Mouse (Mus musculus) CH12F3 (cell line): Measurements from ENCODE around the gene Celf6.

Source experiments
- in situ Hi-C: fragments of 300-500 bp; cut with MboI; formaldehyde crosslinking; loops from 2 replicates; pipeline ENCODE4 v1.14.3; 2020; ENCODE audit warnings: low sequenced_read_pairs

Gene Celf6

GRCm38 (mm10) chr9:59584871-59585308, 7.2 kb downstream of the Celf6 start:
- in situ Hi-C loops, result no loop called here

GRCm38 (mm10) chr9:59588252-59588651, 10.5 kb downstream of the Celf6 start:
- in situ Hi-C loops, result no loop called here

- in situ Hi-C loops, result no loop called here
Measured at GRCm38 (mm10) chr9:59588710-59589671, 11.3 kb downstream of the Celf6 start.

- in situ Hi-C loops, result no loop called here
Measured at GRCm38 (mm10) chr9:59589703-59590439, 12.2 kb downstream of the Celf6 start.

- in situ Hi-C loops, result no loop called here
Measured at GRCm38 (mm10) chr9:59601661-59602060, 23.9 kb downstream of the Celf6 start.

GRCm38 (mm10) chr9:59605967-59606366, 28.2 kb downstream of the Celf6 start:
- in situ Hi-C loops, result no loop called here

- in situ Hi-C loops, result no loop called here
Measured at GRCm38 (mm10) chr9:59610950-59611349, 33.2 kb downstream of the Celf6 start.

GRCm38 (mm10) chr9:59615797-59616196, 38.1 kb downstream of the Celf6 start:
- in situ Hi-C loops, result no loop called here

GRCm38 (mm10) chr9:59616622-59617306, 39.0 kb downstream of the Celf6 start, which contains the start of gene Parp6:
Gene Parp6 (plus strand): TSS chr9:59617284.
- in situ Hi-C loops, result no loop called here

- in situ Hi-C loops, result no loop called here
Measured at GRCm38 (mm10) chr9:59617307-59617973, 39.7 kb downstream of the Celf6 start.

- in situ Hi-C loops, result no loop called here
Measured at GRCm38 (mm10) chr9:59638372-59638771, 60.7 kb downstream of the Celf6 start.

GRCm38 (mm10) chr9:59639936-59640335, 62.2 kb downstream of the Celf6 start:
- in situ Hi-C loops, result no loop called here

- in situ Hi-C loops, result no loop called here
Measured at GRCm38 (mm10) chr9:59641320-59641719, 63.6 kb downstream of the Celf6 start.

GRCm38 (mm10) chr9:59649911-59650310, 72.2 kb downstream of the Celf6 start:
- in situ Hi-C loops, result no loop called here

GRCm38 (mm10) chr9:59653371-59653770, 75.7 kb downstream of the Celf6 start:
- in situ Hi-C loops, result no loop called here

- in situ Hi-C loops, result no loop called here
Measured at GRCm38 (mm10) chr9:59654450-59654983, 76.8 kb downstream of the Celf6 start.

GRCm38 (mm10) chr9:59655958-59656634, 78.4 kb downstream of the Celf6 start, which contains the start of gene Pkm:
Gene Pkm (plus strand): TSS chr9:59656368.
- in situ Hi-C loops, result no loop called here
